Mouse (Mus musculus): ENCODE data around the gene Hist2h2ac. TPM values are rescaled to one million over a fixed set of nuclear protein-coding genes. Genes with fewer than 3 reads are reported as not detected.
"Not testable (repeated sequence)": the region's sequence is repeated elsewhere in the genome, so short reads cannot be mapped to it uniquely, and the experiment has no call there.

Hist2h2ac gene
- 10 to 100 TPM; 21.9 to 28.0 TPM for total RNA-seq (2021)
- long read RNA-seq, experiment 1, result 0 reads
- long read RNA-seq, experiment 2, result 0 reads

DNA sequence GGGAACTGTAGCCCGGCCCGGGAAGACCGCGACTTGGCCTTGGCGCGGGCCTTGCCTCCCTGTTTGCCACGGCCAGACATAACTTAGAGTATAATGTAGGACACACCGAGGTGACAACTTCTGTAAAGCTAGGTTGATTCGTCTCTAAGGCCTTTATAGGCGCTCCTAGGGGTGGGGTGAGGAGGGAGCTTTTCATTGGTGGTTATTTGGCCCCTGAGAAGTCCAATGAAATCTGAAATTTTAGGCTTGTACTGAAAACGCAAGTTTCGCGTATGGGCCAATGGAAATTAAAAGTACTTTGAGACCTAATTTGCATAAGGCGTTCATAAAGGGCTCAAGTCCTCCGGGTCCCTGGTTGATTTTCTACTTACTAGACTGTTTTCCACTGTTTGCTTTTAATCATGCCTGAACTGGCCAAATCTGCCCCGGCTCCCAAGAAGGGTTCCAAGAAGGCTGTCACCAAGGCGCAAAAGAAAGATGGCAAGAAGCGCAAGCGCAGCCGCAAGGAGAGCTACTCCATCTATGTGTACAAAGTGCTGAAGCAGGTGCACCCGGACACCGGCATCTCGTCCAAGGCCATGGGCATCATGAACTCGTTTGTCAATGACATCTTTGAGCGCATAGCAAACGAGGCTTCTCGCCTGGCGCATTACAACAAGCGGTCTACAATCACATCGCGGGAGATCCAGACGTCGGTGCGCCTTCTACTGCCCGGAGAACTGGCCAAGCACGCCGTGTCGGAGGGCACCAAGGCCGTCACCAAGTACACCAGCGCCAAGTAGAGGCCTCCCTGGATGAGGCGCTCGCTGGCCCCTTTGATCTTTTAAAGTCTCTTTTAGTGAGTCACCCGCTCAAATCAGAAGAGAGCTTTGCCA lies at the start of gene Hist2h2ac, which contains the start of gene Hist2h2be:
Hist2h2ac (minus strand) TSS at position 116 of the 875 bp plus-strand sequence.
Hist2h2be (plus strand) TSS at position 355 of the 875 bp plus-strand sequence.
- Histone ChIP-seq H3K27ac (peak within 1 kb of the TSS; percentile 100), H3K4me3 (peak within 1 kb of the TSS; percentile 90)
- TF ChIP-seq CTCF (conservative IDR thresholded peaks at IDR 0.05), result peak; percentile 42
- peak; percentile 87 to 94 for DNase-seq (ENCODE audit: low spot score in 2 of 2)

DNA sequence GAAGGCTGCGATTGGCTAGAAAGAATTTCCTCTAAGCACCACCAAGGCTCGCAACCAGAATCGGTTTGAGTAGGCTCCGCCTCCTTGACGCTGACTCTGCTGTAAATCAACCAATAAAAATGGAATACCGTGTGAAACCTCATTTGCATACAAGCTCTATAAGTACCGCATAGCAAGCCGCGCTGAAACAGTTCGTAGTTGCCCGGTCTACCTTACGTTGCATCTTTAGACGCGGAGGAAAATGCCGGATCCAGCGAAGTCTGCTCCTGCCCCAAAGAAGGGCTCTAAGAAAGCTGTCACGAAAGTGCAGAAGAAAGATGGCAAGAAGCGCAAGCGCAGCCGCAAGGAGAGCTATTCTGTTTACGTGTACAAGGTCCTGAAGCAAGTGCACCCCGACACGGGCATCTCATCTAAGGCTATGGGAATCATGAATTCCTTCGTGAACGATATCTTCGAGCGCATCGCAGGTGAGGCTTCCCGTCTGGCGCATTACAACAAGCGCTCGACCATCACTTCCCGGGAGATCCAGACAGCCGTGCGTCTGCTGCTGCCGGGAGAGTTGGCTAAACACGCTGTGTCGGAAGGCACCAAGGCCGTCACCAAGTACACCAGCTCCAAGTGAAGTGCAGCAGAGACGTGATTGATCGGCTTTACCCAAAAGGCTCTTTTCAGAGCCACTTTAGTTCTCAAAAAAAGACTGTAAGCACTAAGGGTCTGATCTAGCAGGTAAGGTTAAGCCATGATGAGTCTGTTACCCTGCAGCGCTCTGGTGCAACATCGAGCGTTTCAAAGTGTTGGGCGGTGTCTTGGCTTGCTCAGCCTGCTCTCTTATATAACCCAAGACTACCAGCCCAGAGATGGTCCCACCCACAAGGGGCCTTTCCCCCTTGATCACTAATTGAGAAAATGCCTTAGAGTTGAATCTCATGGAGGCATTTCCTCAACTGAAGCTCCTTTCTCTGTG lies 49.1 kb upstream of the Hist2h2ac start, which contains the start of gene Hist2h2bb:
Hist2h2bb (plus strand) TSS at position 242 of the 964 bp plus-strand sequence.
- DNase-seq (ENCODE audit: low spot score in 2 of 2), result peak; percentile 87 to 96
- Histone ChIP-seq H3K4me3 (peak within 1 kb of the TSS; percentile 81), H3K27ac (peak within 1 kb of the TSS; percentile 92)
- TF ChIP-seq CTCF (conservative IDR thresholded peaks at IDR 0.05), result no peak

DNA sequence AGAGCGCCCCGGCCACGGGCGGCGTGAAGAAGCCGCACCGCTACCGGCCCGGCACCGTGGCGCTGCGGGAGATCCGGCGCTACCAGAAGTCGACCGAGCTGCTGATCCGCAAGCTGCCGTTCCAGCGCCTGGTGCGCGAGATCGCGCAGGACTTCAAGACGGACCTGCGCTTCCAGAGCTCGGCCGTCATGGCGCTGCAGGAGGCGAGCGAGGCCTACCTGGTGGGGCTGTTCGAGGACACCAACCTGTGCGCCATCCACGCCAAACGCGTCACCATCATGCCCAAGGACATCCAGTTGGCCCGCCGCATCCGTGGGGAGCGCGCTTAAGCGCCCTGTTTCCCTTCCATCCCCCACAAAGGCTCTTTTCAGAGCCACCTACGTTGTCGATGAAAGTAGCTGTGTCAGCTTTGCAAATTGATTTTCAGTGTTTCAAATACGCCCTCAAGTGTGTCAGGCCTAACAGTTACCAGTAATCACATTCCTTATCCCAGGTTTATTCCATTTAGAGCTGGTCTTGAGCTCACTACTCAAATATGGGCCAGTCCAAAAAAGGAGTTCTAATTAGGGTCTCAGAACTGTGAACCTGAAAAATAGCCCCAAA lies 48.2 kb upstream of the Hist2h2ac start:
- not testable (repeated sequence) for DNase-seq (ENCODE audit: low spot score in 2 of 2)
- TF ChIP-seq CTCF (conservative IDR thresholded peaks at IDR 0.05), result 0 out of 2 replicates have a peak, but pooled peaks have one; percentile 5

DNA sequence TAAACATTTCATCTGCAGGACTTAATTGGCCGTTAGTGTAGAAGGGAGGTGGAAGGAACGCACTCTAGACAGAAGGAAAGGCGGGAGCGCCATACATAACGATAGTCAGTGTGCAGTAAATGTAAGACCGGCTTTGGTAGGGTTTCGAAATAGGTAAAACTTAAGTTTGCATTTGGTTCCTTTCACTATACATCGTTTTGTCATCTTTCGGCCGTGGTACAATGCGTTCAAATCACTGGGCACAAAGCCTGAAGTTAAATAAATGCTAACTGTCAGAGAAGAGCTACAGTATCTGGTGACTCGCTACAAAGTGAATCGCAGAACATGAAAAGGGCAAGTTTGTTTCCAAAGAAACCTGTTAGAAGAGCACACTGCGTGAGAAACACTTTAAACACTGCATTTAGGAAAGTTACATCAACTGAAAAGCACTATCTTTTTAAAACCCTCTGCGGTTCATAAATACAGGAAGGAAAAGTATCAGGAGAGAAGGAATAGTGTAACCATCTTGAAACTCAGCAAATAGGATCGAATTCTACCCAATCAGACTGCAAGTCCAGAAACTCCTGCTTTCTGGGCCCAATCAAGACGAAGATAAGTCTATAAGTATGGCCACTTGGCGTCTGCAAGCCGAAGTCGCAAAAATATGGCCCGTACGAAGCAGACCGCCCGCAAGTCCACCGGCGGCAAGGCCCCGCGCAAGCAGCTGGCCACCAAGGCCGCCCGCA lies 47.5 kb upstream of the Hist2h2ac start, which contains the start of gene Hist2h3b:
Hist2h3b (plus strand) TSS at position 604 of the 725 bp plus-strand sequence.
- DNase-seq (ENCODE audit: low spot score in 2 of 2), result peak; percentile 76 to 86
- peak; percentile 6; the same call in 1 of the 2 replicates for TF ChIP-seq CTCF (conservative IDR thresholded peaks at IDR 0.05)
- Histone ChIP-seq H3K27ac (peak within 1 kb of the TSS; percentile 92), H3K4me3 (peak within 1 kb of the TSS; percentile 81)

More for the DNA sequence above, 48.2 kb upstream of the Hist2h2ac start:
- Histone ChIP-seq H3K27ac (peak overlapping the region; percentile 92), H3K4me3 (peak overlapping the region; percentile 81)

DNA sequence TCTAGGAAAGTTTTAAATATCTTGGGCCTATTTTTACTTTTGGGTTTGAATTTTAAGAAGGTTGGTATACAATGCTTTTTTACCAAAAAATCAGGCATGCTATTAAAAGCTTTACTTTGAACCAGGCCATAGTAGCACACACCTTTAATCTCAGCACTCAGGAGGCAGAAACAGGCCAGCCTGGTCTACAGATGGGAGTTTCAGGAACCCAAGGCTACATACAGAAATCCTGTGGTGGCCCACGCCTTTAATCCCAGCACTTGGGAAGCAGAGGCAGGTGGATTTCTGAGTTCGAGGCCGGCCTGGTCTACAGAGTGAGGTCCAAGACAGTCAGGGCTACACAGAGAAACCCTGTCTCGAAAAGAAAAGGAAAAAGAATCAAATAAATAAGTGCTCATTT lies 46.9 kb upstream of the Hist2h2ac start:
- peak overlapping the region; percentile 92 for H3K27ac ChIP-seq
- TF ChIP-seq CTCF (conservative IDR thresholded peaks at IDR 0.05), result no peak
- DNase-seq (ENCODE audit: low spot score in 2 of 2), result no peak
- H3K4me3 ChIP-seq, result peak overlapping the region; percentile 51; the same call in 1 of the 2 replicates

DNA sequence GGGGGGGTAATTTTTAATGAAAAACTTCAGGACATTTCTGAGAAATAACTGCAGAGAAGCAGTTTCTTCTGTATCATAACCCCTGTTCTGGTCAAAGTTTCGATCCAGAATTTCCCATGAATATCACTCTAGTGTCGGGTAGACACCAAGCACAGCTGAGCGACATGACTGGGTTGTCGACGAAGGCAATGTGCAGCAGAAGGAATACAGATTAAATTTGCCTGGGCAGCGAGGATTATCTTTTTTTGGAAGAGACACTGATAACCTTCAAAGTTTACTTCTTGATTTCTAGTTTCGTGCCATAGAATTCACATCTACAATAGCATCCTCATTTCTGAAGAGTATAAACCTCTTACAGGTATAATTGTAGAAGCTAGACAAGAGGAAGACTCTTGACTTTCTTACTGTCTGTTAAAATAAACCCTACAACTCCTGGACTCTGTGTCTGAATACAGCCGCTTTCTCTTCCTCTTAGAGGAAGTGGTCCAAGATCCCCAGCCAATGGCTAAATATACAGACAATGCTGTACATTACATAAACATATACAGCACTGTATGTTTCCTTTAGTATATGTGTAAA lies 45.5 kb upstream of the Hist2h2ac start:
- Histone ChIP-seq H3K27ac (no peak overlapping the region), H3K4me3 (no peak overlapping the region)
- TF ChIP-seq CTCF (conservative IDR thresholded peaks at IDR 0.05), result no peak
- no peak for DNase-seq (ENCODE audit: low spot score in 2 of 2)

DNA sequence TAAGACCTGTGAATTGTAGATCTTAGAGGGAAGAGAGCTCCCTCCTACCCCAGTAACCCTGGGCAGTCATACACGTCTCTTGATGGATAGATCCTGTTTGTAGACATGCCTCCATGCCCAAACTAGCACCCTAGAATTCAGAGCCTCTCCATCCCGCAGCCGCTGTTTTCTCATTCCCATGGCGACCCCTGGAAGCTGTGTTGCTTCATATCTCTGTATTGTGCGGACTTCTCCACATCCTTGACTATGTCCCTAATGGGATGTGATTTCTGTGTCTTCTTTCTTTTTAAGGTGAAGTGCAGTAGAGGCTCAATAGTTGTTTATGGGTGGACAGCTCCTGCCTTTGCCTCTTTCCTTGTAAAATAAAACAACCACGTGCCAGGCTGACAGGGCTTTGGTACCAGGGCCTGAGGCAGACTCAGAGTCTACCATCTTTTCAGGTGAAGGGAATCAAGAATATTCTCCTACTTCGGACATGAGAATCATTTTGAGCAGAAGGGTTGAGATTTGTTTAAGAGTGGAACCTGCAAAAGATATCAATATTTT lies 43.8 kb upstream of the Hist2h2ac start:
- DNase-seq (ENCODE audit: low spot score in 2 of 2), result no peak
- peak overlapping the region; percentile 99 for H3K27ac ChIP-seq
- no peak for TF ChIP-seq CTCF (conservative IDR thresholded peaks at IDR 0.05)
- no peak overlapping the region; the same call in 1 of the 2 replicates for H3K4me3 ChIP-seq

DNA sequence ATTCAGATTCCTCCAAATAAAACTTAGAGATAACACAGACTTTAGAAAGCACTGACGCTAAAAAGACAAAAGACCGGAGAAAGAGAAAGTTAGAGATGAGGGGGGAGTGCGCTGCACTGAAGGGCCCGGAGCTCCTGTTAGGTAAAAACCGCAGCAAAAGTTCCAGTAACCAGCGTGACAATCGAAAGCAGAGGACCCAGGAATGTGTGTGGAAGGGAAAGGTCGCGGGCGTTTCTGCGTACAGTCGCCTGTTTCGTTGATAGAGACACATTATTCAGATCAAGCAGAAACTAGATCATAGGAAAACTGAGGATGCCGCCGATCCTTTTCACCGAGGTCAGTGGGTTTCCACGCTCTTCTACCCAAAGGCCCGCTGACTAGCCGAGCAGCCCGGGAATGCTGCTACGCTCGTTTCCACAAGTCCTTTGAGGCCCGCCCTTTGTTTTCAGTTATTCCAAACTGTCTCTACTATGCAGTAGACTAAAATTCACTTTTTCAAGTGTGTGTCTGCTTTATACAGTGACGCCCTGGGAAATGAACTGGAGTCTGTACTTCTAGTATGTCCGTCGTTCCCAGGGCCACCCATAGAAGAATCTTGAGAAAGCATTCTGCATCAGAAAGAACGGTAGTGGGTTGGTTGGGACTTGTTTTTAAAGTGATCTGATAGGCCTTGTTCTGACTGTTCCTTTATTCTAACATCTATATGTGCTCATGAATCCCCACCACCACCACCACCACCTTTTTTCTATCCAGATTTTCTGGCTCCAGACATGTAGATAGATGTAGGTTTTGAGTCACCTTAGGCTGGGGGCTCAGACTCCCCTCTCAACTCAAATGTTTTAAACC lies 43.1 kb upstream of the Hist2h2ac start:
- H3K4me3 ChIP-seq, result peak overlapping the region; percentile 68

DNA sequence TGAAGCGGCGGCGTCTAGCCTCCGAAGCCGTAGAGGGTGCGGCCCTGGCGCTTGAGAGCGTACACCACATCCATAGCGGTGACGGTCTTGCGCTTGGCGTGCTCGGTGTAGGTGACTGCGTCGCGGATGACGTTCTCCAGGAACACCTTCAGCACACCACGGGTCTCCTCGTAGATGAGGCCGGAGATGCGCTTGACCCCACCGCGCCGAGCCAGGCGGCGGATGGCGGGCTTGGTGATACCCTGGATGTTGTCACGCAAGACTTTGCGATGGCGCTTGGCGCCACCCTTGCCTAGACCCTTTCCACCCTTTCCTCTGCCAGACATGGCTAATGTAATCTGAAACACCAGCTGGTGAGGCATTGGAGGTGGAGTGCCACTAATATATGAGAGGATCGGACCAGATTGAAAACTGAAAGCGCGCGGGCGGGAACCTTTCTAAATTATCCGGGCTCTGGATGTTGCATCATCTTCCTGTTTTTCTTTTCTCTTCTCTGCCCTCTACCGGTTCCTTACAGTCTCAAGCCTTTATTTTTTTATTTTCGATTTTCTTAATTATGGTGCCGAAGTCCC lies 42.4 kb upstream of the Hist2h2ac start, which contains the start of gene Hist2h4:
Hist2h4 (minus strand) TSS at position 333 of the 572 bp plus-strand sequence.
- Histone ChIP-seq H3K4me3 (peak within 1 kb of the TSS; percentile 68), H3K27ac (peak within 1 kb of the TSS; percentile 99)
- TF ChIP-seq CTCF (conservative IDR thresholded peaks at IDR 0.05), result peak; percentile 83
- peak; percentile 97 to 98 for DNase-seq (ENCODE audit: low spot score in 2 of 2)

More for the DNA sequence above, 43.1 kb upstream of the Hist2h2ac start:
- TF ChIP-seq CTCF (conservative IDR thresholded peaks at IDR 0.05), result no peak
- H3K27ac ChIP-seq, result peak overlapping the region; percentile 99
- no peak for DNase-seq (ENCODE audit: low spot score in 2 of 2)

Measured in layer of hippocampus, adult 2 months (tissue).